Mouse (Mus musculus): ENCODE results near the gene Hipk1. TPM values are rescaled to one million over a fixed set of nuclear protein-coding genes. Genes with fewer than 3 reads are reported as not detected.

Hipk1 gene
- total RNA-seq, 2 experiments from 2014 or later = 102 to 117 TPM

DNA sequence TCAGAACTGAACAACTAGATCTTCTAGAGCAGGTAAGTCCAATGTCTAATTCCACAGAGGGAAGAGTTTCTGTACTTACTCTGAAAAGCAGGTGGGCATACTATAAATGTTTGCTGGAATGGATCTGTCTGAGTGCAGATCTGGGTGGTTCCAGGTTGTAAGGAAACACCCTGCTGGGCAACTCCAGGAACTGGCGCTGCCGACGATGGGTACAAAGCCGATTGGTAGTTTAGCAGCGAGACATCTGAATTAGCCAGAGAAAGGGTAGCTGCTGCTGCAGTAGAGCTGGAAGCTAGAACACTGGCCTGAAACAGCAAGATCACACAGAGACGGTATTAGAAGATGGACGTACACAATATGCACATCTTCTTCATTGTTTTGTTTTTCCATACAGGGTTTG is 32.9 kb downstream of the Hipk1 start:
- intact Hi-C loops (cut with DNase I) = no loop called here
- DNase-seq = no peak

DNA sequence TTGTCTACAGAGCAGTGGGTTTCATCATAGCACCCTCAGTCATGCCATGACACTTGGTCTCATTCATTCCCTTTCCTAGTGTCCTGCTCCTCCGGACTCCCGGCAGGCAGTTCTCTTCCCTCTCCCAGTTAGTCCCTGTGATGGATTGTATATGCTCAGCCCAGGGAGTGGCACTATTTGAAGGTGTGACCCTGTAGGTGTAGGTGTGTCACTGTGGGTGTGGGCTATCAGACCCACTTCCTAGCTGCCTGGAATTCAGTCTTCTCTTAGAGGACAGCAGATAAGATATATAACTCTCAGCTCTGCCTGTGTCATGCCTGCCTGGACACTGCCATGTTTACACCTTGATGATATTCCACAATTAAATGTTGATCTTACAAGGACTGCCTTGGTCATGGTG is 34.4 kb downstream of the Hipk1 start:
- no peak for DNase-seq
- intact Hi-C loops (cut with DNase I) = no loop called here

DNA sequence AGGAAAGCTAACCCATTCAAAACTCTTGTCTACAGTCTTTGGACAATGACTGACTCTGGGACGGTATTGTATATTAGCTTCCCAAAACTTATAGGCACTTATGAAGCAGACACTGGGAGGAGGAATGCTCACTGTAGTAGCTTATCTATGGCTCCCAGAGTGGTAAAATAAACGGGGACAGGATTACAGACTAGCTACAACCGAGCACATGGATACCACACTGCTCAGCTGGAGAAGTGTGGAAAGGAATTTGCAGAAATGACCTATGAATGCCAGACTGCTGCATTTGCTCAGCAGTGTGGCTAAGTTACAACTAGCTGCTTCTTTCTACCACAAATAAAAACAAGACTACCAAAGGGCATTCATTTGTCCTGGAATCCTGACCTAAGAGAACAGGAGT is 36.0 kb downstream of the Hipk1 start:
- intact Hi-C loops (cut with DNase I) = no loop called here
- DNase-seq = no peak

DNA sequence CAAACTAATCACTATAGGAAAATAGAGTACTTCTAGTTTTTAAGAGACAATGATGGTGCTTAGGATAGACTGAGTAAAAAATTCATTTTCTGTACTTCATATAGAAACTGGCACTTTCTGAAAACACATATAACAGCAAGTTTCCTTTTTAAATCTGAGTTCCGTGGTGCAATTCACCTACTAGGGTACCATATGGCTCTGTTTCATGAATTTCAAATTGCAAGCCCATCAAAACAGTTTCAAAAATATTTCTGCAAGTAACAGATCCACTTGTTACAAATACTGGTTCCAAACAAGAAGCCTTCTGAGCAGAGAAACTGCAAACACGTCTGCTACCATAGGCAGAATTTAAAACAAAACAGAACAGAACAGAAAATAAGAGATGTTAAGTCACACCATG is 39.8 kb downstream of the Hipk1 start:
- intact Hi-C loops (cut with DNase I) = no loop called here
- DNase-seq = no peak

DNA sequence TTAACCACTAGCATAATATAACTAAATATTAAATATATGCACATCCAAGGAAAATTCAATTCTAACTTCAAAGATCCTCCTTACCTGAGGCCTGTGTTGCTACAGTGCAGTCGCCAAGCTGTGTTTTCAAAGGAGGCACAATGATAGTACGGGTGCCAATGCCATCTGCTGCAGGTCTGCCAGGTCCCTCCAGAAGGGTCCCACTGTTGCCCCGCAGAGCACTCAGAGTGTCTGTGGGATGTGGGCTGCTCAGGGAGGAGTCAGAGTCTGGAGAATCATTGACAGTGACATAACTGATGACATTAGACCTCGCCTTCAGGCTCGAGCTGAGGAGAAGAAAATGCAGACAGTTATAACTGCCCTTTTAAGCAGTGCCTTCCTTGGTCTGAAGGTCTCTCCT is 44.7 kb downstream of the Hipk1 start:
- no peak for DNase-seq
- intact Hi-C loops (cut with DNase I) = no loop called here

DNA sequence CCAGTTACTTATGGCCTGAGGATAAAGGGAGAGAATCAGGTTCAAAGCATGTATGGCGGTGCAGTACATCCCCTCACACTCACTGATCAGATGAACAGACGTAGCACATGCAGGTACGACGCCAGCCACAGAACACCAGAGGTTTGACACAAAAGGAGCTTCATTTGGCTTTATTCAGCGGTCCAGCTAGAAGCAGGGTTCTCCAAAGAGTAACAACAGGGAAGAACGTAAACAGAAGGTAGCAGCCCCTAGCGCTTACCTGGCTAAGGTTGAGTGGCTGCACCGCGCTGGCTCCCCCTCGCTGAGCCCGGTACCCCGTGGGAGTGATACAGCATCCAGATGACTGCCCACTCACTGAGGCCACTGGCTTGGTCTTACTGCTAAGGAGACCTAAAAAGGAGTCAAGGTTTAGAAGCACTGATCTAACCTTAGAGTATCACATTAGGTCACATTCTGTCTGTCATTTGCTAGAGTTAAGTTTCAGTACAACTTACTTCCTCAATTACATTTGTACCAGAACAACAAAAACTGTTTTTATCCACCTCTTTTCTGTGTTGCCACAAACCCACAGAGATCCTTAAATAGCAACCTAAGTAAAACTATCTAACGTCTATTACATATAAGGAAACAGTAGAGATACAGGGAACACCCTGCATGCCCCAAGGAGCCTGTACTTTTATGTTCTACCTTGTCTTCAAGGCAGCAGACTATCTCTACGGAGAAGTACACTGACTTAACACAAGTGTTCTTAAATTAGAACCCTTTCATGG is 46.2 kb downstream of the Hipk1 start:
- intact Hi-C loops (cut with DNase I) = no loop called here
- DNase-seq = no peak

DNA sequence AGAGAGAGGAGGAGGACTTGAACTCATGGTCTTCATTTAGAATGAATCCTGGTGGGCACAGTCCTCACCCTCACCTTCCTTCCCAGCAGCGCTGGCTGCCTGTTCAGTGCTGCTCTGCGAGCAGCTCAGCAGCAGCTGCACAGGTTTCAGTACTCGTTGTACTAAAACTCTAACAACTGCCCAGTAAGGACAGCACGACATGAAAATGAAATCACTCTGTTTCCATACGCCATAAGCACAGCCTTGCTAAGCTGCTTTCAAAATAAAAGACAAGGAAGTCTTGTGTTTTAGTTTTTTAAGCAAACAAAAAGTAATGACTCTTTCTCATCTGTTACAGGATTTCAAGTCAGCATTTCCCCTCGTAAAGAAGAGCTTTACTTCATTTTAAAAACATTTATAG is 48.2 kb downstream of the Hipk1 start:
- no peak for DNase-seq
- intact Hi-C loops (cut with DNase I) = no loop called here

DNA sequence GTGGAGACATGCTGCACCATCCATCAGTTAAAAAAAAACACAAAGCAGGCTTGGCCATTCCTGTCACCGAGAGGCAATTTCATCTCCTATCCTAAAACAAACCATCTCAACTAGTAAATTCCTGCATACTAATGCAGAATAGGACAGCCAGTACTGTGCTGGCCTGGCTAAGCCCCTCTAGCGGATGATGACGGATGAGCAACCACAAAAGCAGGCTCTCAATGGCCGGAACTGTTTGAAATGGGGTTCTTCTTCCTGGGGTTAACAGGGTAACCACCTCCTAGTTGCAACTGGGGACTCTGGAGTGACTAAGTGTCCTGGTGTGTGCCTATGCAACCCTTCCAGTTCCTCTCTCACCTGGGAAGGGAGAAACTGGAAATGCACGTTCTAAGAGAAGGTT is 51.0 kb downstream of the Hipk1 start:
- no peak for DNase-seq
- intact Hi-C loops (cut with DNase I) = no loop called here

DNA sequence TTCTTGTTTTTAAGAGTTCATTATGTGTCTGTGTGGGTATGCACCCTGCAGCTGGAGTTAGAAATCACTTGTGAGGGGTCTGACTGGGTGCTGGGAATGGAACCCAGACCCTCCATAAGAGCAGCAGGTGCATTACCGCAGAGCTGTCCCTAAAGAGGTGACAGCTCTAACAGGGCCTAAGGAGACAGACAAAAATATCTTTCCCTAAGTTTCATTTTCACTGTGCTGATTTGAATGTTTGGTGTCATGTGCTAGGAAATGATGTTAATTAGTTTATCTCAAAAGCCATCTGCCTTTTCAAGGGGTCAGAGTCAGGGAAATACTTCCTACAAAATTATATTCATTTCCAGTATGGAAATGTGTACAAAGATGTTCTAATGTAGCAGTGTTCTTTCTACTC is 52.0 kb downstream of the Hipk1 start, which contains the start of gene Gm10964:
Gm10964 (plus strand) TSS at position 38 of the 400 bp plus-strand sequence.
- no peak for DNase-seq
- intact Hi-C loops (cut with DNase I) = loop anchor here (2.0 to 5.0 kb wide), 3 partner anchors 49 to 307 kb away; no protein-coding TSS in a partner anchor

DNA sequence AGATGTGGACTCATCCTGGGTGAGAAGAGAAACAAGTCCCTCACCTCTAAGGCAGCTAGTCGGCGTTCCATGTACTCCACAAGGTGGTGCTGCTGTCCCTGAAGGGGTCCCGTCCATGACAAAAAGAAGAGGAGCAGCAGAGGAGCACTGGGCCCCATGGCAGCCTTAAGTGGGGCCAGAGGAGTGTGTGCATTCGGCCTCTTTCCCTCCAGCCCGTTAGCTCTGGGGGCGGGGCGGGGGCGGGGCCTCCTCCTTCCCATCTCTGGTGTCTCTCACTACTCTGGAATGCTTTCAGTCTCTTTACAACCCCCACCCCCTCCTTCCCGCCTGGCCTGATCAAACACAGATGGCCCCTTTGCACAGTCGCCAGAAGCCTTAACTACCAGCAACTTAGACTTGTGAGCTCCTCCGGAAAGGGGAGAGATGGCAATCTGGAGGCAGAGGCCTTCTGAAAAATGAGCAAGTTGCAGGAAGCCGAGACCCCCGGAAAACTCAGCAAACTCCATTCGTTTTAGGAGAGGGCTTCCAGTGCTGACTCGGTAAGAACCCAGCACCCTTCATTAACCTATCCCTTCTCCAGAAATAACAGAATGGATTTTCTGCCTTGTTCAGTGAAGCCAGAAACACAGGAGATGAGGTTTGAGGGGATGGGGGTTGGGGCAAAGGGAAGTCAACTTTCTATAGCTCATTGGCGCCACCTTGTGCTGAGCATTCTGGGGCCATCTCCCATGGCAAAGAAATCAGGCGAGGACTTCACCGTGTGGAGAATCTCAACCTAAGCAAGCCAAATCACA is 53.4 kb downstream of the Hipk1 start, which contains the start of gene Olfml3:
Olfml3 (minus strand) TSS at position 224 of the 794 bp plus-strand sequence.
- intact Hi-C loops (cut with DNase I) = loop anchor here (1.0 to 5.0 kb wide), 5 partner anchors 47 to 345 kb away; no protein-coding TSS in a partner anchor
- peak; percentile 93 to 96 for DNase-seq

DNA sequence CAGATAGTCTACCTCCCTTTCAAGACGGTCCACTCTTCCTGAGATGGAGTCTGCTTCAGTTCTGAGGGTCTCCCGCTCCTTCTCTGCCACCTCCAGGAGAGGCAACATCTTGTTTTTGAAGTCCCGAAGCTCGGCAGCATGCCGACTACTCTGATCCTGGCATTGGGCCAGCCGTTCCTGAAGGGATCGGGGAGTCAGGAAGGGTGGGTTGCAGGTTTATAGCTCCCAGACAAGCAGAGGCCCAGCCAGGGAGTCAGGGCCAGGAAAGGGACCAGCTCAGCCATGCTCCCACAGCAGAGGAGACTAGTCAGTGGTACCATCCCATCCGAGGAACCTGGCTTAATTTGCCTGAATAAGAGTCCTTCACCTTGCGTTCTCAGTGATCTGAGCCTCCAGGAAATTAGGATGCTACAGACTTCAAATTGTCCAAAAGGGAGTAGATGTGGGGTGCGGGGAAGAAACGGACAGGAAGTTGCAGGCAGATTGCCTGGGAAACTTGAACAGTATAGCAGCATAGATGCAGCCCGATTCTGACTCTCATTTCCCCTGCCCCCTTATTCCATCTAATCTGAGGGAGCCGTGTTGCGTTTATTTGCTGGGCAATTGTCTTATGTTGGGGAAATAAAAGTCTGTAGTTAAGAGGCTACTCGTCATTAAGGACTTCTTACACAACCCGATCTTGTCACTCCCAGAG is 54.2 kb downstream of the Hipk1 start:
- peak; percentile 66 to 67 for DNase-seq
- intact Hi-C loops (cut with DNase I) = loop anchor here (1.0 to 5.0 kb wide), 2 partner anchors 150 to 305 kb away; no protein-coding TSS in a partner anchor

DNA sequence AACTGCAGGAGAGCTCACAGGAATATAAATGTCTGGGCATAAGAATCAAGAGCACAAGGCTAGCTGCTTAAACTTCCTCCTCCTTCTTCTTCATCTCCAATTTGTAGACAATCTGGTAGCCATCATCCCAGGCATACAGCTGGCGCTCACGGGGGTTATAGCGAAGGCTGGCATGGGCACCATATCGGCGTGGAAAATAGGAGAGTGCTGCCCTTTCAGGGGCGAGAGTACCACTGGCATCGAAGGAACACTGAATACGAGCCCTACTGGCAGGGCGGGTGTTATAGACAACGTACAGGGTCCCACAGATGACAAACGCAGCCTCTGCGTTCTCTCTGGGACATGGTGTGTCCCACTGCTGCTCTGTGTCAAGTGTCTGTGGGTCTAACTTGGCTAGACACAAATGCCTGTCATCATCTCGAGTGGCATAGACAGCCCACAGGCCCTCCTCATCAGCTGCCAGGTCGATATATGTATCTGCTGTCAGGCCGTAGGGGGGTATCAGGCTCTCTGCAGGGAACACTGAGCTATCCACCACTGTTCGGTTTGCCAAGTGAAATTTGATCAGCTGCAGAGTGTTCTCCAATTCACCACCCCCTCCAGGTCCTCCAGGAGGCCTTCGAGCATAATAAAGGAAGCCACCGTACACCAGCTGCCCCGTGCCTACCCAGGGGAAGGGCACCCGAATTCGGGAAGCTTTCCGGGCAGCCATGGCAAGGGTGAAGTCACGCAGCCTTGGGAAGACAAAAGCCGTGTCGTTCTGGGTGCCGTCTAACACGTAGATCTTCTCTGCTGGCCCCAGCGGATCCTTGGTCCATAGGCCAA is 55.4 kb downstream of the Hipk1 start:
- intact Hi-C loops (cut with DNase I) = loop anchor here (5.0 kb wide), 1 partner anchor 304 kb away; no protein-coding TSS in a partner anchor
- no peak for DNase-seq

DNA sequence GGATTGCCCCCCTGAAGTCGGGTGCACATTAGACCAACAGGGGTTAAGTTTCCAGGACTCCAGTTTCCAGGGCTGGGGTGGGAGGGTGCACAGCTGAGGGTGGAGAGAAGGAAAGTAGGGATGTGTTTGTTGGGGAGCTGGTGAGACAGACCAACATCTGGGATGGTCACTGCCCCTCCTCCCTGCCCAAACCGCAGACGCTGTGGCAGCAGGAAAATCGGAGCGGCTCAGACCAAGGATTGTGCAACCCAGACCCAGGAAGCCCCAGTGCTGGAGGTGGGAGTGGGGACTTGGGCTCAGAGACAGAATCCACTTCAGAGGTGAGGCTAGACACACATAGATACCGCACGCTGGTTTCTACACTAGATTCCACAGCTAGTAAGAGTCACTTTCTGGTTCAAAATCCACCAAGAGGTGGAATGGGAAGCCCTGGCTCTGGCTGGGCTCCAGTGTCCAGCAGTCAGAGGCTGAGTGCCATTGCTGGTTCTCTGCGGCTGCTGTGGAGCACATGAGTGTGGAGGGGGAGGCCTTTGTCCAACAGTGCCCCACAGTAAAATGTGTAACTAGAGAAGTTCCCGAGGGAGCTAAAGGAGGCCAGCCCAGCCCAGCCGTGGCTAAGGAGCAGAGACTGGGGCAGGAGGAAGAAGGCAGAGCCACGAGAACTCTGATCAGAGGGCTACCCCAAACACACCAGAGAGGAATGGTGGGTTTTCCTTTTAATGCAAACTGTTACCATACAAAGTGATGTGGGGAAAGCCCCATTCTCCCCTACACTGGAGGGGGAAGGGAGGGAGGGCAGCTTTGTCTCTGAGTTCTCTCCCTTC is 56.5 kb downstream of the Hipk1 start:
- DNase-seq = peak; percentile 37 to 56
- intact Hi-C loops (cut with DNase I) = loop anchor here (5.0 kb wide), 1 partner anchor 303 kb away; no protein-coding TSS in a partner anchor

DNA sequence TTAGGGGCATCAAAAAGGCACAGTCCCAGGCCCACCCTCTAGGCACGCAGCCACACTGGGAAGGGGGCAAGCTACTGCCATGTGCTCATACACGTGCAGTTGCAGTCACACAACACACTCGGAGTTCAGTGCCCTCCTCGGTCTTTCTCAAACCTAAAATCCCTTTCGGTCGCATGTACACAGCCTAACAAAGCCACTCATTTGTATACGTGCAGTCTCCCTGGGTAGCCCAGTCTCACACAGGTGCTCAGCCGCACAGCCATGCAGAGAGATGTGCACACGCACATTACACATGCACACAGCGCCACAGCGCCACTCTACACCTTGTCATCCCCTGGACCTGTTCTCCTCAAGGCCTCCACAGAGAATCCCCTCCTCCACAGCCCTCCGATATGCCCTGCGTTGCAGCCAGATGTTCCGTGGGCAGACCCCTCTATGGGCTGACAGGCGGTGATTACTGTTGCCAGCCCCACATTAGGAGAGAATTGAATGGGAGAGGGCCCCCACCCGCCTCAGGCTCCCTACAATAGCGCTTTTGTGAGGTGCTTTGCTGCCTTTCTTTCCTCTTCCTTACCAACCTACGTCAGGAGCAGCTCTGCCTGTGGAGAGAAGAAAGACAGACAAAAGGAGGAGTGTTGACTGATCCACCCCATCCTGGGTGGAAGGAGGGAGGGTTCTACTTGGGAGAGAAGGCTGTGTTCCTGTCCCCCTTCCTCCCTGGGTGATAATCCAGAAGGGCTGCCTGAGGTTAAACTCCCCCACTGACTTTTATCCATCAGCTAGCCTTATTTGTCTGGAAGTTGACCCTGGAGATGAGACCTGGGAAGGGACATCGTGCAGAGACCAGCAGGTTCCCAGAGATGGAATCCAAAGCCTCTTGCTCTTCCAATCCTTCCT is 57.3 kb downstream of the Hipk1 start:
- DNase-seq = no peak
- intact Hi-C loops (cut with DNase I) = no loop called here

DNA sequence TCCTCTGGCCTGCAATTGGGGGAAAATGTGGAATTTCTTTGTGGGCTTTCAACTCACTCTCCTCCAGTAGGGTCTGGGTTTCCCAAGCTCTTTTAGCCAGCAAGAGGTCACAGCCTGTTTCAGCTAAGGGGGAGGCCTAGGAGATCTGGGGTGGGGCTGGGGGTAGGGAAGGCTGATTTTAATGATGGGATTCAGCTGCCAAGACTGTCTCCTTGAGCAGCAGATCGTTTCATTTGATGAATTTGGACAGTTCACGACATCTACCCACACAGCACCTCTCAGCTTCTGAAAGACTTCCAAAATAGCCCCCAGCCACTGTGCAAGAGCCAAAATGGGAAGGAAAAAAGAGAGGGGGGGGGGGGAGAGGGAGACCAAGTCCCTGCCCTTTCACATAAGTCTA is 58.2 kb downstream of the Hipk1 start:
- DNase-seq = no peak
- intact Hi-C loops (cut with DNase I) = no loop called here

DNA sequence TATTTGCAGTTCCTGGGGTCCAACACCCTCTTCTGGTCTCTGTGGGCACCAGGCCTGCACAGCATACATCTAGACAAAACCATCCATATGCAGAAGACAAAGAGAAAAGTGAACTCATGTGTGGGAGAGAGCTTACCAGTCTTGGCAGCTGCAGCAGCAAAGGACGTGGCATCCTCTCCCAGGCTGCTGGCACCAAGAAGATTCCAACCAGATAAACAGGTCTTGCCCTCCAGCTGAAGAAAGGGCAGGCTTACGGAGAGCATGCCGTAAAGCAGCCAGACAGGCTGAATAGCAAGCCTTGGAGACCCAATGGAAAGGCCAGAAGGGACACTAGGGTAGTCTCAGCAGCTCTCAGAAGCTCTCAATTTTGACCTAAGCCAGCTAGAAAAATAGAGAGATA is 59.2 kb downstream of the Hipk1 start:
- intact Hi-C loops (cut with DNase I) = no loop called here
- no peak for DNase-seq

DNA sequence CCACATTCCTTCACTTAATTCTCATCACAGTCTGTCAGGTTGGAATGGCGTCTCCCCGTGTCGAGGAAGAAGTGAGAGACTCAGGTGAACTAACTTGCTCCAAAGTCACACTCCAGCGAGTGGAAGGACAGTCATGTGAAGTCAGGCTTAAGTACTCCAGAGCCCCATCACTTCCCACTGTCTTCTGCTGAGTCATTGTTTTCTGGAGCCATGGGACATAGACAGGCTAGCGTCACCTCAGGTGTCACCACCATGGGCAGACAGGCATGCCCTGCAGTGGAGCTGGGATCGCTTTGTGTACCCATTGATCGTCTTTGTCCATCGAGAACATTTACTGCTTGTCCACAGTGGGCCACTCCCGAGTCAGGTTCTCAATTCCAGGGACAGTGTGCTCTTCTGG is 61.5 kb downstream of the Hipk1 start:
- intact Hi-C loops (cut with DNase I) = no loop called here
- DNase-seq = no peak

DNA sequence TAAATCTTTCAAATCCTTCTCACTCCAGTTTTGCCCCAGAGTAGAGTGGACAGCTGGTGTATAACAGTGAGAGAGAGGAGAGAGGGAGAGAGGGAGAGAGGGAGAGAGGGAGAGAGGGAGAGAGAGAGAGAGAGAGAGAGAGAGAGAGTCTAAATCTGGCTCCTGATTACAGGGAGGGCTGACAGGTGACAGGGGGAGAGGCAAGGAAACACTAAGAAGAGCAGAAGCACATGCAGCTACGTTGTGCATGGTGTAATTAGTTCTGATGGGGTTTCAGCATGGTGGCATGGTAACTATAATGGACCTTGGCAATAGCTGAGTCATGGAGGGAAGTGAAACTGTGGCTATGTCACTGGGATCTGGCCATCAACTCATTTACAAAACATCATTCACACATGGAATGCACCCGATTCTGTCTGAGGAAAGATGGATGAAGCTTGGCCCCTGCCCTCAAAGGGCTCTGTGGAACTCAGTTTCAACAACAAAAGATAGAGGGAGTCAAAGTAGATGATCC is 63.5 kb downstream of the Hipk1 start:
- no peak for DNase-seq
- intact Hi-C loops (cut with DNase I) = no loop called here
